Mouse (Mus musculus) CH12.LX (cell line): ENCODE results near the gene Jag2. TPM values are rescaled to one million over a fixed set of nuclear protein-coding genes. Genes with fewer than 3 reads are reported as not detected.

Experiments
- DNase-seq: peaks from one replicate; pipeline ENCODE4 v3.0.0-alpha.2; 2013; ENCODE audit errors: extremely low read depth
- H3K27ac ChIP-seq: 2 replicates; pipeline ENCODE4 v1.5.1; 2012; ENCODE audit warnings: low read depth, mild to moderate bottlenecking, control low read depth, moderate library complexity; ENCODE audit not compliant: insufficient read depth
- H3K27me3 ChIP-seq: replicated peaks from 2 replicates; pipeline ENCODE3; 2012; ENCODE audit warnings: inconsistent platforms
- H3K36me3 ChIP-seq, 2 experiments: replicated peaks in 1 of 2; 2 replicates each; pipeline versions ENCODE3 to v1.6.1; 2012; ENCODE audit warnings: inconsistent platforms in 1 of 2, low read length in 1 of 2, mild to moderate bottlenecking in 1 of 2, mixed read lengths in 1 of 2, moderate library complexity in 1 of 2; ENCODE audit not compliant: control insufficient read depth in 1 of 2, insufficient read depth in 1 of 2
- H3K4me1 ChIP-seq, 2 experiments: 2 replicates each; pipeline ENCODE4 v1.6.1; 2012; ENCODE audit warnings: inconsistent platforms in 1 of 2, moderate library complexity in 1 of 2; ENCODE audit not compliant: insufficient read depth in 2 of 2, control insufficient read depth in 1 of 2
- H3K4me2 ChIP-seq: 2 replicates; pipeline ENCODE4 v1.6.1; 2012; ENCODE audit warnings: low read depth, mild to moderate bottlenecking, control low read depth; ENCODE audit not compliant: poor library complexity, insufficient read depth, severe bottlenecking
- H3K4me3 ChIP-seq, 3 experiments: fragments of 150-350 bp in 1 of 3; sonication (generic) in 1 of 3; replicated peaks in 1 of 3; 2 replicates each; pipeline versions ENCODE3 to v1.5.1; 2011 to 2012; ENCODE audit warnings: low read depth in 2 of 3, low read length in 2 of 3, mild to moderate bottlenecking in 2 of 3, moderate library complexity in 2 of 3, control low read depth in 1 of 3, improper control_type of control experiment in 1 of 3, inconsistent platforms in 1 of 3, mixed read lengths in 1 of 3; ENCODE audit not compliant: poor library complexity in 1 of 3
- H3K79me2 ChIP-seq: replicated peaks from 2 replicates; pipeline ENCODE4 v1.6.1; 2012; ENCODE audit warnings: mild to moderate bottlenecking, moderate library complexity; ENCODE audit not compliant: control insufficient read depth, poor library complexity, insufficient read depth, severe bottlenecking; ENCODE audit errors: extremely low read depth
- H3K9ac ChIP-seq: 2 replicates; pipeline ENCODE4 v1.6.1; 2012; ENCODE audit warnings: low read depth, mild to moderate bottlenecking, control low read depth, moderate library complexity; ENCODE audit not compliant: insufficient read depth
- H3K9me3 ChIP-seq: replicated peaks from 2 replicates; pipeline ENCODE3; 2012; ENCODE audit warnings: low read length, inconsistent platforms, mixed read lengths
- BHLHE40 ChIP-seq: IDR thresholded peaks from 2 replicates; pipeline ENCODE4 v1.6.1; 2011; ENCODE audit warnings: mild to moderate bottlenecking, low read depth, low read length, improper control_type of control experiment
- CHD1 ChIP-seq: IDR thresholded peaks from 2 replicates; pipeline ENCODE4 v1.6.1; 2012; ENCODE audit warnings: low read depth, low read length, improper control_type of control experiment, inconsistent platforms
- CHD2 ChIP-seq: IDR thresholded peaks from 2 replicates; pipeline ENCODE4 v1.6.1; 2011; ENCODE audit warnings: low read length, improper control_type of control experiment
- CTCF ChIP-seq, 2 experiments: IDR thresholded peaks in 1 of 2; conservative IDR thresholded peaks in 1 of 2; 2 replicates each; pipeline ENCODE4 v1.5.1; 2011 to 2012; ENCODE audit warnings: low read depth in 2 of 2, low read length in 2 of 2, improper control_type of control experiment in 1 of 2, inconsistent platforms in 1 of 2, mild to moderate bottlenecking in 1 of 2, moderate library complexity in 1 of 2
- ELF1 ChIP-seq: IDR thresholded peaks from 2 replicates; pipeline ENCODE4 v1.6.1; 2014; ENCODE audit warnings: low read depth, mild to moderate bottlenecking, inconsistent platforms, low read length, improper control_type of control experiment
- EP300 ChIP-seq: IDR thresholded peaks from 2 replicates; pipeline ENCODE4 v1.6.1; 2011; ENCODE audit warnings: low read length, improper control_type of control experiment
- GABPA ChIP-seq: IDR thresholded peaks from 2 replicates; pipeline ENCODE4 v1.6.1; 2012; ENCODE audit warnings: low read depth, low read length, improper control_type of control experiment, inconsistent platforms; ENCODE audit not compliant: insufficient replicate concordance
- IRF4 ChIP-seq: IDR thresholded peaks from 2 replicates; pipeline ENCODE4 v1.6.1; 2014; ENCODE audit warnings: low read depth, mild to moderate bottlenecking, inconsistent platforms, low read length, improper control_type of control experiment
- JUN ChIP-seq: IDR thresholded peaks from 2 replicates; pipeline ENCODE4 v1.6.1; 2011; ENCODE audit warnings: low read depth, mild to moderate bottlenecking, low read length, improper control_type of control experiment, moderate library complexity; ENCODE audit not compliant: insufficient read depth
- KAT2A ChIP-seq: IDR thresholded peaks from 2 replicates; pipeline ENCODE4 v1.6.1; 2012; ENCODE audit warnings: low read length, improper control_type of control experiment, inconsistent platforms; ENCODE audit not compliant: insufficient replicate concordance
- MAFK ChIP-seq: IDR thresholded peaks from 2 replicates; pipeline ENCODE4 v1.6.1; 2011; ENCODE audit warnings: low read length, improper control_type of control experiment; ENCODE audit not compliant: insufficient replicate concordance
- MAX ChIP-seq: IDR thresholded peaks from 2 replicates; pipeline ENCODE4 v1.6.1; 2011; ENCODE audit warnings: low read length, improper control_type of control experiment
- MAZ ChIP-seq: IDR thresholded peaks from 2 replicates; pipeline ENCODE4 v1.6.1; 2012; ENCODE audit warnings: low read depth, mild to moderate bottlenecking, inconsistent platforms, low read length, improper control_type of control experiment, moderate library complexity
- MYC ChIP-seq: IDR thresholded peaks from 2 replicates; pipeline ENCODE4 v1.6.1; 2011; ENCODE audit warnings: low read depth, mild to moderate bottlenecking, improper control_type of control experiment, low read length
- POLR2AphosphoS2 ChIP-seq: IDR thresholded peaks from 2 replicates; pipeline ENCODE4 v1.6.1; 2011; ENCODE audit warnings: low read depth, low read length, improper control_type of control experiment
- RAD21 ChIP-seq: IDR thresholded peaks from 2 replicates; pipeline ENCODE4 v1.6.1; 2011; ENCODE audit warnings: low read depth, mild to moderate bottlenecking, low read length, improper control_type of control experiment, moderate library complexity
- RCOR1 ChIP-seq: conservative IDR thresholded peaks from 2 replicates; pipeline ENCODE4 v1.6.1; 2012; ENCODE audit warnings: low read depth, mild to moderate bottlenecking, inconsistent platforms, low read length, improper control_type of control experiment
- SIN3A ChIP-seq: IDR thresholded peaks from 2 replicates; pipeline ENCODE4 v1.6.1; 2012; ENCODE audit warnings: low read length, improper control_type of control experiment, inconsistent platforms
- SMC3 ChIP-seq: IDR thresholded peaks from 2 replicates; pipeline ENCODE4 v1.6.1; 2011; ENCODE audit warnings: low read depth, low read length, improper control_type of control experiment
- TCF12 ChIP-seq: IDR thresholded peaks from 2 replicates; pipeline ENCODE4 v1.6.1; 2014; ENCODE audit warnings: low read depth, mild to moderate bottlenecking, inconsistent platforms, low read length, improper control_type of control experiment
- USF2 ChIP-seq: conservative IDR thresholded peaks from 2 replicates; pipeline ENCODE4 v1.6.1; 2011; ENCODE audit warnings: low read depth, low read length, improper control_type of control experiment
- ZC3H11A ChIP-seq: IDR thresholded peaks from 2 replicates; pipeline ENCODE4 v1.6.1; 2012; ENCODE audit warnings: low read depth, mild to moderate bottlenecking, inconsistent platforms, low read length, improper control_type of control experiment
- ZMIZ1 ChIP-seq: IDR thresholded peaks from 2 replicates; pipeline ENCODE4 v1.6.1; 2012; ENCODE audit warnings: low read depth, mild to moderate bottlenecking, inconsistent platforms, low read length, improper control_type of control experiment
- dilution Hi-C: fragments of 300-500 bp; cut with MboI; formaldehyde crosslinking; loops from 2 replicates; pipeline ENCODE4 v1.14.3; 2020; ENCODE audit warnings: low sequenced_read_pairs; ENCODE audit not compliant: extremely low pct_unique_long_range_greater_than_20kb, extremely low pct_ligation_motif_present
- in situ Hi-C: fragments of 300-500 bp; cut with MboI; formaldehyde crosslinking; loops from 3 replicates; pipeline ENCODE4 v1.14.3; 2019; ENCODE audit warnings: low sequenced_read_pairs, low pct_ligation_motif_present, low pct_unique_long_range_greater_than_20kb, mixed read lengths
- polyA plus RNA-seq: library from polyadenylated mRNA; unstranded; fragments of >175 nt; gene quantifications from 2 replicates; pipeline ENCODE4 v1.2.1, GENCODE M21; 2012; ENCODE audit warnings: low read depth; ENCODE audit not compliant: insufficient read length
- total RNA-seq, 2 experiments: library from RNA; depleted of rRNA; stranded (reverse); fragments of 300-350 nt in 1 of 2; fragments of >200 nt in 1 of 2; gene quantifications; 2 replicates each; pipeline ENCODE4 v1.2.3; 2012 to 2014

The Jag2 gene
- total and polyA plus RNA-seq, 3 experiments: 0.34 to 7.6 (median 0.59) TPM

DNA sequence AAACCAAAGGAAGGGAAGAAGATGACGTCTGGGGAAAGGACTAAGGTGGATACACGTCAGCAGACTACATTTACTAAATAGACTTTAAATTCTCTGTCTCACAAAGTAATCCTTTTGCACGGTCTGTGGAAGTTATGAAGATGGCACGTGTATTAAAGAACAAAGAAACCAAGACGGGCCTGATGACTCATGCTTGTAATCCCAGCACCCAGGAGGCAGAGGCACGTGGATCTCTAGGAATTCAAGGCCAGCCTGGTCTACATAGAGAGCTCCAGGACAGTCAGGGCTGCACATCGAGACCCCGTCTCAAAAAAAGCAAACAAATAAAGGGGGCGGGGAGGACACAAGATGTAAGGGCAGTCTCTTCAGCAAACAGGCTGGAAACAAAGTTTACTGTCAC, 45.2 kb upstream of the Jag2 start:
- Histone ChIP-seq H3K9me3 (no peaks in the 10 kb centered on the region), H3K27me3 (no peaks in the 10 kb centered on the region), H3K27ac (no peak overlapping the region), H3K79me2 (no peaks in the 10 kb centered on the region), H3K9ac (no peak overlapping the region), H3K4me1 (peaks cover 0 to 16% of the 10 kb centered on the region in 2 experiments; a peak in 3 of 4 replicates), H3K4me3 (no peak overlapping the region), H3K36me3 (peaks cover 56 to 77% of the 10 kb centered on the region in 2 experiments), H3K4me2 (no peak overlapping the region)
- DNase-seq: no peak
- dilution Hi-C loops (no loop called here), in situ Hi-C loops (no loop called here)
- TF ChIP-seq KAT2A: no peak
- TF ChIP-seq MAFK: no peak
- TF ChIP-seq ZC3H11A: no peak
- TF ChIP-seq GABPA: no peak
- no peak for TF ChIP-seq MAX
- TF ChIP-seq IRF4: no peak
- no peak for TF ChIP-seq MAZ
- TF ChIP-seq MYC: no peak
- no peak for TF ChIP-seq SMC3
- TF ChIP-seq RCOR1: no peak
- TF ChIP-seq ELF1: no peak
- no peak for TF ChIP-seq CHD2
- TF ChIP-seq TCF12: no peak
- no peak for TF ChIP-seq CHD1
- no peak for TF ChIP-seq CTCF (conservative IDR thresholded peaks at IDR 0.05 in 1 of 2, IDR thresholded peaks at IDR 0.05 in 1 of 2; ENCODE audit: low read depth in 2 of 2, low read length in 2 of 2)
- no peak for TF ChIP-seq SIN3A
- TF ChIP-seq BHLHE40: no peak
- TF ChIP-seq USF2: no peak

DNA sequence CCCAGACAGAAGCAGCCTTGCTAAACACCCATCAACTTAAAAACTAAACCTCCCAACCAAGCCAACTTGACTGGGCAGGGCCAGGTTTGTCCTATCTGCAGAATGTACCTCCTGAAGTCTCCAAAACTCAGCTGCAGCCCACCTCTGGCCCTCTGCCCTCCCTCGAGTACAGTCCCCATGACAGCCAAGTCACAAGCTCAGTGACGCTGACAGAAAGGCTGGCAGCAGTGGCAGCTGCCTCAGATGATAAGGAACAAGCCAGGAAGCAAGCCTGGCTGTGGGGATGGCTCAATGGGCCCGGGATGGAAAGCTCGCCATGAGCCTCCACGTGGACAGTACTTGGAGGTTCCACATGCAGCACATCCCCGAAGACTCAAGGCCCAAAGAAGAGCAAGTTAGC, 40.0 kb upstream of the Jag2 start:
- H3K79me2 ChIP-seq: no peaks in the 10 kb centered on the region
- no peak overlapping the region for H3K4me3 ChIP-seq
- no peaks in the 10 kb centered on the region for H3K9me3 ChIP-seq
- no peaks in the 10 kb centered on the region for H3K4me1 ChIP-seq
- dilution Hi-C loops (no loop called here), in situ Hi-C loops (no loop called here)
- no peak overlapping the region for H3K9ac ChIP-seq
- DNase-seq: no peak
- no peak overlapping the region for H3K4me2 ChIP-seq
- H3K36me3 ChIP-seq: peaks cover 86 to 94% of the 10 kb centered on the region in 2 experiments
- no peak for TF ChIP-seq ZC3H11A
- TF ChIP-seq MAX: no peak
- TF ChIP-seq JUN: no peak
- no peak for TF ChIP-seq USF2
- TF ChIP-seq BHLHE40: no peak
- no peak for TF ChIP-seq EP300
- no peak for TF ChIP-seq TCF12
- TF ChIP-seq MAFK: no peak
- no peak for TF ChIP-seq MYC
- TF ChIP-seq POLR2AphosphoS2: no peak
- no peak for TF ChIP-seq CHD2
- TF ChIP-seq ZMIZ1: no peak
- no peak for TF ChIP-seq RAD21
- no peak for TF ChIP-seq IRF4
- H3K27ac ChIP-seq: no peak overlapping the region
- H3K27me3 ChIP-seq: no peaks in the 10 kb centered on the region
